Mouse (Mus musculus): ENCODE measurements around the gene Ngrn. TPM values are rescaled to one million over a fixed set of nuclear protein-coding genes. Genes with fewer than 3 reads are reported as not detected.

Gene Ngrn
- total RNA-seq, 2 experiments from 2014 or later, result 41.4 to 44.5 TPM

- DNase-seq, result no peak
Observed at GRCm38 (mm10) chr7:80307766-80308165, 46.8 kb downstream of the Ngrn start.

- DNase-seq, result no peak
Observed at GRCm38 (mm10) chr7:80310771-80311170, 49.8 kb downstream of the Ngrn start.

Other genes starting within 250 kb of the Ngrn start
- 10 to 100 TPM; 21.7 to 23.1 TPM for gene Zfp710, start 236.4 kb upstream of the Ngrn start, total RNA-seq (2021)
- gene Idh2, start 145.8 kb upstream of the Ngrn start, total RNA-seq (2021), result 10 to 100 TPM; 57.6 to 61.5 TPM
- gene Sema4b, start 74.4 kb upstream of the Ngrn start, total RNA-seq (2021), result 10 to 100 TPM; 21.6 to 24.1 TPM
- gene Cib1, start 28.4 kb upstream of the Ngrn start, total RNA-seq (2021), result 10 to 100 TPM; 21.0 to 25.4 TPM
- gene Gdpgp1, start 28.4 kb upstream of the Ngrn start, total RNA-seq (2021), result 1 to 10 TPM; 6.9 to 7.3 TPM
- gene Ttll13, start 14.8 kb upstream of the Ngrn start, total RNA-seq (2021), result 1 to 10 TPM; 1.7 to 2.9 TPM
- gene Vps33b, start 8.4 kb downstream of the Ngrn start, total RNA-seq (2021), result 10 to 100 TPM; 21.6 to 24.3 TPM
- gene Prc1, start 33.2 kb downstream of the Ngrn start, total RNA-seq (2021), result 1 to 10 TPM; 1.5 to 2.4 TPM
- gene Rccd1, start 63.2 kb downstream of the Ngrn start, total RNA-seq (2021), result 10 to 100 TPM; 13.2 to 16.6 TPM
- 10 to 100 TPM; 38.1 to 39.5 TPM for gene Unc45a, start 79.8 kb downstream of the Ngrn start, total RNA-seq (2021)
- 10 to 100 TPM; 42.2 to 45.1 TPM for gene Hddc3, start 81.9 kb downstream of the Ngrn start, total RNA-seq (2021)
- gene Man2a2, start 110.2 kb downstream of the Ngrn start, total RNA-seq (2021), result 100 to 1,000 TPM; 144 to 156 TPM
- 1 to 10 TPM; 5.5 to 7.8 TPM for gene Fes, start 126.7 kb downstream of the Ngrn start, total RNA-seq (2021)
- gene Furin, start 144.2 kb downstream of the Ngrn start, total RNA-seq (2021), result 10 to 100 TPM; 39.7 to 45.4 TPM